Mouse (Mus musculus): Measurements from ENCODE around the gene Fzd9. TPM values are rescaled to one million over a fixed set of nuclear protein-coding genes. Genes with fewer than 3 reads are reported as not detected.
"Not testable (repeated sequence)": the region's sequence is repeated elsewhere in the genome, so short reads cannot be mapped to it uniquely, and the experiment has no call there.

Gene Fzd9
- polyA plus RNA-seq, 1 experiment from 2014 or later, result 0.88 TPM

- Histone ChIP-seq H3K27me3 (replicated peaks) (no peaks in the 10 kb centered on the region), H3K27ac (no peak overlapping the region), H3K9ac (no peak overlapping the region), H3K9me3 (no peaks in the 10 kb centered on the region), H3K4me2 (replicated peaks) (no peak overlapping the region), H3K4me1 (replicated peaks) (no peaks in the 10 kb centered on the region), H3K36me3 (peaks cover 66% of the 10 kb centered on the region), H3K4me3 (replicated peaks) (no peak overlapping the region)
- ATAC-seq, result no peak
- WGBS, result 100% methylated on average over 1 of the region's 1 CpGs
Measured at GRCm38 (mm10) chr5:135243166-135243565, 7.9 kb downstream of the Fzd9 start.

GRCm38 (mm10) chr5:135242608-135243007 lies 8.4 kb downstream of the Fzd9 start:
- Histone ChIP-seq H3K36me3 (peaks cover 72% of the 10 kb centered on the region), H3K4me2 (replicated peaks) (no peak overlapping the region), H3K27me3 (replicated peaks) (no peaks in the 10 kb centered on the region), H3K27ac (no peak overlapping the region), H3K9me3 (no peaks in the 10 kb centered on the region), H3K4me3 (replicated peaks) (no peak overlapping the region), H3K4me1 (replicated peaks) (no peaks in the 10 kb centered on the region), H3K9ac (no peak overlapping the region)
- WGBS, result 77% methylated on average over 3 of the region's 3 CpGs
- no peak for ATAC-seq

- H3K27ac ChIP-seq, result no peak overlapping the region
- WGBS, result 80% methylated on average over 12 of the region's 12 CpGs
- H3K36me3 ChIP-seq, result peaks cover 77% of the 10 kb centered on the region
- no peak for ATAC-seq
- H3K4me2 ChIP-seq (replicated peaks), result no peak overlapping the region
- no peaks in the 10 kb centered on the region for H3K9me3 ChIP-seq
- H3K4me1 ChIP-seq (replicated peaks), result no peaks in the 10 kb centered on the region
- H3K27me3 ChIP-seq (replicated peaks), result no peaks in the 10 kb centered on the region
- H3K9ac ChIP-seq, result no peak overlapping the region
- H3K4me3 ChIP-seq (replicated peaks), result no peak overlapping the region
Measured at GRCm38 (mm10) chr5:135242136-135242535, 8.9 kb downstream of the Fzd9 start.

- H3K27me3 ChIP-seq (replicated peaks), result no peaks in the 10 kb centered on the region
- H3K9me3 ChIP-seq, result no peaks in the 10 kb centered on the region
- WGBS, result 91% methylated on average over 1 of the region's 1 CpGs
- peaks cover 81% of the 10 kb centered on the region for H3K36me3 ChIP-seq
- H3K27ac ChIP-seq, result no peak overlapping the region
- no peak overlapping the region for H3K4me2 ChIP-seq (replicated peaks)
- no peaks in the 10 kb centered on the region for H3K4me1 ChIP-seq (replicated peaks)
- ATAC-seq, result no peak
- no peak overlapping the region for H3K9ac ChIP-seq
- no peak overlapping the region for H3K4me3 ChIP-seq (replicated peaks)
Measured at GRCm38 (mm10) chr5:135241474-135241873, 9.6 kb downstream of the Fzd9 start.

GRCm38 (mm10) chr5:135238832-135239231 lies 12.2 kb downstream of the Fzd9 start:
- WGBS, result 87% methylated on average over 2 of the region's 2 CpGs

GRCm38 (mm10) chr5:135236571-135236970 lies 14.5 kb downstream of the Fzd9 start:
- no peak overlapping the region for H3K4me2 ChIP-seq (replicated peaks)
- WGBS, result 37% methylated on average over 2 of the region's 2 CpGs
- H3K9ac ChIP-seq, result no peak overlapping the region
- H3K4me1 ChIP-seq (replicated peaks), result no peaks in the 10 kb centered on the region
- H3K27ac ChIP-seq, result no peak overlapping the region
- H3K4me3 ChIP-seq (replicated peaks), result no peak overlapping the region
- no peak for ATAC-seq
- H3K36me3 ChIP-seq, result peaks cover 75% of the 10 kb centered on the region
- H3K27me3 ChIP-seq (replicated peaks), result no peaks in the 10 kb centered on the region
- no peaks in the 10 kb centered on the region for H3K9me3 ChIP-seq

More at GRCm38 (mm10) chr5:135238832-135239231, 12.2 kb downstream of the Fzd9 start:
- Histone ChIP-seq H3K27me3 (replicated peaks) (no peaks in the 10 kb centered on the region), H3K4me1 (replicated peaks) (no peaks in the 10 kb centered on the region), H3K4me2 (replicated peaks) (no peak overlapping the region), H3K9ac (no peak overlapping the region), H3K4me3 (replicated peaks) (no peak overlapping the region), H3K27ac (no peak overlapping the region), H3K9me3 (no peaks in the 10 kb centered on the region), H3K36me3 (peaks cover 76% of the 10 kb centered on the region)
- no peak for ATAC-seq

- Histone ChIP-seq H3K4me2 (replicated peaks) (no peak overlapping the region), H3K36me3 (peaks cover 67% of the 10 kb centered on the region), H3K27me3 (replicated peaks) (no peaks in the 10 kb centered on the region), H3K27ac (no peak overlapping the region), H3K4me3 (replicated peaks) (no peak overlapping the region), H3K9me3 (no peaks in the 10 kb centered on the region), H3K9ac (no peak overlapping the region), H3K4me1 (replicated peaks) (no peaks in the 10 kb centered on the region)
- 86% methylated on average over 8 of the region's 8 CpGs for WGBS
- ATAC-seq, result no peak
Measured at GRCm38 (mm10) chr5:135233166-135233920, 17.7 kb downstream of the Fzd9 start.

- ATAC-seq, result no peak
- no peaks in the 10 kb centered on the region for H3K9me3 ChIP-seq
- no peak overlapping the region for H3K4me2 ChIP-seq (replicated peaks)
- H3K9ac ChIP-seq, result no peak overlapping the region
- H3K27me3 ChIP-seq (replicated peaks), result no peaks in the 10 kb centered on the region
- peaks cover 58% of the 10 kb centered on the region for H3K36me3 ChIP-seq
- WGBS, result 90% methylated on average over 4 of the region's 4 CpGs
- H3K4me3 ChIP-seq (replicated peaks), result no peak overlapping the region
- H3K27ac ChIP-seq, result no peak overlapping the region
- no peaks in the 10 kb centered on the region for H3K4me1 ChIP-seq (replicated peaks)
Measured at GRCm38 (mm10) chr5:135230186-135230585, 20.8 kb downstream of the Fzd9 start.

GRCm38 (mm10) chr5:135225879-135226278 lies 25.2 kb downstream of the Fzd9 start:
- WGBS, result 93% methylated on average over 4 of the region's 4 CpGs
- not testable (repeated sequence) for H3K9me3 ChIP-seq; H3K4me3 ChIP-seq (replicated peaks); H3K27ac ChIP-seq; H3K9ac ChIP-seq; H3K4me2 ChIP-seq (replicated peaks); ATAC-seq; H3K27me3 ChIP-seq (replicated peaks); H3K4me1 ChIP-seq (replicated peaks)
- peaks cover 55% of the 10 kb centered on the region for H3K36me3 ChIP-seq

- 95% methylated on average over 3 of the region's 3 CpGs for WGBS
- ATAC-seq, result no peak
Measured at GRCm38 (mm10) chr5:135224169-135224568, 26.9 kb downstream of the Fzd9 start.

GRCm38 (mm10) chr5:135222066-135222465 lies 29.0 kb downstream of the Fzd9 start:
- no peak overlapping the region for H3K4me2 ChIP-seq (replicated peaks)
- WGBS, result 95% methylated on average over 7 of the region's 7 CpGs
- H3K4me1 ChIP-seq (replicated peaks), result no peaks in the 10 kb centered on the region
- no peak overlapping the region for H3K4me3 ChIP-seq (replicated peaks)
- no peaks in the 10 kb centered on the region for H3K9me3 ChIP-seq
- ATAC-seq, result no peak
- peaks cover 52% of the 10 kb centered on the region for H3K36me3 ChIP-seq
- no peaks in the 10 kb centered on the region for H3K27me3 ChIP-seq (replicated peaks)
- H3K27ac ChIP-seq, result no peak overlapping the region
- H3K9ac ChIP-seq, result no peak overlapping the region

More at GRCm38 (mm10) chr5:135224169-135224568, 26.9 kb downstream of the Fzd9 start:
- no peaks in the 10 kb centered on the region for H3K9me3 ChIP-seq
- peaks cover 55% of the 10 kb centered on the region for H3K36me3 ChIP-seq
- H3K27ac ChIP-seq, result no peak overlapping the region
- H3K27me3 ChIP-seq (replicated peaks), result no peaks in the 10 kb centered on the region
- no peaks in the 10 kb centered on the region for H3K4me1 ChIP-seq (replicated peaks)
- H3K9ac ChIP-seq, result no peak overlapping the region
- H3K4me2 ChIP-seq (replicated peaks), result no peak overlapping the region
- no peak overlapping the region for H3K4me3 ChIP-seq (replicated peaks)

GRCm38 (mm10) chr5:135220941-135221340 lies 30.1 kb downstream of the Fzd9 start:
- Histone ChIP-seq H3K4me2 (replicated peaks) (no peak overlapping the region), H3K27me3 (replicated peaks) (no peaks in the 10 kb centered on the region), H3K27ac (no peak overlapping the region), H3K9me3 (no peaks in the 10 kb centered on the region), H3K36me3 (peaks cover 55% of the 10 kb centered on the region), H3K4me3 (replicated peaks) (no peak overlapping the region), H3K4me1 (replicated peaks) (no peaks in the 10 kb centered on the region), H3K9ac (no peak overlapping the region)
- no peak for ATAC-seq

GRCm38 (mm10) chr5:135216871-135217270 lies 34.2 kb downstream of the Fzd9 start:
- WGBS, result 88% methylated on average over 6 of the region's 6 CpGs
- no peak for ATAC-seq
- Histone ChIP-seq H3K9me3 (no peaks in the 10 kb centered on the region), H3K27ac (no peak overlapping the region), H3K36me3 (peaks cover 60% of the 10 kb centered on the region), H3K4me2 (replicated peaks) (no peak overlapping the region), H3K4me1 (replicated peaks) (no peaks in the 10 kb centered on the region), H3K9ac (no peak overlapping the region), H3K27me3 (replicated peaks) (no peaks in the 10 kb centered on the region), H3K4me3 (replicated peaks) (no peak overlapping the region)

Measured in intestine, embryonic 15.5 days (tissue).